Mouse (Mus musculus) spleen, adult 2 months (tissue): Measurements from ENCODE around the gene Irs2.

Experiments used
- CTCF ChIP-seq: fragments of 200-500 bp; IDR thresholded peaks from 2 replicates; pipeline ENCODE4 v1.5.1; 2011; ENCODE audit warnings: mild to moderate bottlenecking, inconsistent platforms; ENCODE audit not compliant: insufficient read depth, insufficient read length, insufficient replicate concordance; ENCODE audit errors: extremely low read depth
- POLR2A ChIP-seq: fragments of 200-500 bp; IDR thresholded peaks from 2 replicates; pipeline ENCODE4 v1.6.1; 2011; ENCODE audit warnings: low read depth, low read length, inconsistent platforms

DNA sequence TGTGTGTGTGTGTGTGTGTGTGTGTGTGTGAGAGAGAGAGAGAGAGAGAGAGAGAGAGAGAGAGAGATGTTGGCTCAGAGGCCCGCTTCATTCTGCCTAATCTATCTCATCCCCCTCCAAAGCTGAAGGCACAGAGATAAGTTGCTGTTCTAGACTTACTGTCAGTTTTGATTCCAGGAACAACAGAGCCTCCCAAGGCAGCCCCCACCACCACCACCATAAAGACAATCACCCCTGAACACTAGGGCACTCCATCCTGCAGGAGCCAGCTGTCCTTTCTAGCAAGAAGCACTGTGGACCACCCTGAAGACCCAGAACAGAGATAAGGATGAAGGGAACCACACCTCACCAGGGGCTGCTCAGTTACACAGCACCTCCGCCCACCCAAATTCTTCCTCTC lies 12.0 kb downstream of the Irs2 start:
- TF ChIP-seq CTCF (no peak), POLR2A (no peak)
